Mouse (Mus musculus) cerebellum, adult (tissue): Measurements from ENCODE around the gene Otogl.

Experiments used
- ATAC-seq: cut with Nextera tagmentation; 2 replicates; pipeline ENCODE4 v1.9.2; 2017; ENCODE audit warnings: mild to moderate bottlenecking, moderate library complexity, mixed read lengths; ENCODE audit not compliant: insufficient number of reproducible peaks, low FRiP score, low TSS enrichment

Gene Otogl

GRCm38 (mm10) chr10:107913013-107913412 is 1.1 kb upstream of the Otogl start:
- no peak for ATAC-seq

DNA sequence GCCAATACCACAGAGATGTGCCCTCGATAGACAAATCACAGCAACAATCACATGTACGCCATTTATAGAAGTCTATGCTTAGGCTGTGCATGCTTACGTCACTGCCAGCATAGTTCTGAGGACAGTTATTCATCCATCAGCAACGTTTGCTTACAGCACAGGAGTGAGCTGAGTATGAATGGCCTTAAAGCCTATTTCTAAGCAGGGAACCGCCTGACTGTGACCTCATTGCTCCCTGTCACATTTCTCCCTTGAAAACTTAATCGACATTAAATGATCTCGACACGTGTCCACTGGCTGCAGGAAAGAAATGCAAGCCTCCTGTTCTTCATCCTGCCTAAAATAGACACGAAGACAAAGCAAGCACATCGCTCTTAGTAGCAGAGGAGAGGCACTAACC is 5.5 kb downstream of the Otogl start:
- no peak for ATAC-seq

DNA sequence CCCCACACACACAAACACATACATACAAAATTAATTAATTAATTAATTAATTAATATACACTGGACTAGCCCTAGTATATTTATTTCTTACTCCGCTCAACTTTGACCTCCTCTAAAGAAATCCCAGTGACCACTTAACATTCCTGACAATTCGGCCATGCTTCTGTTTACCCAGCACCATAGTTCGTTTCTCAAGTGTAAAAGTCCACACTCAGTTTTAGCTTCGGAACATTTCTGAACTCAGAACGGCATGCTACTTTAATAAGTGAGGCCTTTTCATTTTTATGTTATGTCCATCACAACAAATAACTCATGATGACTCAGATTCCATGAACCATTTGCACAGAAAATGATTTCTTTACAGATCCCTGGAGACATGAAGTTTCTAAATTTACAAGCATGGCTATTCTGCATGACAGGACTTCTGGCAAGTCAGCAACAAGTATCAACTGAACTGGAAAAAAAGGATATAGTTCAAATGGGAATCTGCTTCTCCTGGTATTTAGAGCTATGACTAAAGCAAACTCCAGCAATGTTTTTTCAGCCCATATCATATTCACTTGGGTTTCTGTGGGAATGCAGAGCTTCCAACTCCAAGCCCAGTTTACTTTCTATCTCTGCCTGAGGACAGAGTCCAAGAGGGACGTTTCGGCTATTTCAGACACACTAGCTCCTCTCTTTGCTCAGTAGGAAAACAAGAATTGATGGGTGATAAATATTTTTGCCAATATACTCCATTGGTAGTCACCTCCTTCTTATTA is 6.5 kb downstream of the Otogl start:
- no peak for ATAC-seq

- ATAC-seq: no peak
Measured at GRCm38 (mm10) chr10:107901958-107902357, 10.0 kb downstream of the Otogl start.

DNA sequence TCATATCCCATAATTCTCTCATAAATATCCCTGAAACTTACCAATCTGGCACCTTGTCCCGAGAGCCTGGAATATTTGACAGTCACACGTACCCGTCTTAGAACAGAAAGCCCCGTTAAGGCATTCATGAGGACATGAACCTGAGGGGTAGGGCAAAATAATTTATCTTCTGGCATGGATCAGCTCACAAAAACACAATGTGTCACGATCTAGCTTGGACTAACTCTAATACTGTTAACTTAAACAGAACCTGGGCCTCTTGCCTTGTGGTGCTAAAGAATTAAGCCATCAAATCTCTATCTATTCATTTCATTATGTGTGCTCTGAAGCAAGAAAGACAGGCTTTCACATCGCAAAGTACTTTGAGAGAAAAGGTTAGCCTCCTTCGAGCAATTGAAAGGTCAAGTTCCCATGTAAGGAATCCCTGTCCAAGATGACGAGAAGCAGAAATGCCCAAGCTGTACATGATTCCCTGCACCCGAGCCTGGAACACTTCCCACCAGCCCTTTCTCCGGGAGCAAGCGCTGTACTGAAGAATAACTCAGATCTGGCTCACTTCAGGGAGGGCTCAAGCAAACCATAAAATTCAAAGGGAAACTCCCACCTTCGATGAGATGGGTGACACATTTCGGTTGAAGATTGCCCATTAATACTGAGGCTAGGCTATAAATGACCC is 10.6 kb downstream of the Otogl start:
- no peak for ATAC-seq

GRCm38 (mm10) chr10:107899946-107900345 is 12.0 kb downstream of the Otogl start:
- no peak for ATAC-seq

- ATAC-seq: no peak
Measured at GRCm38 (mm10) chr10:107896158-107896557, 15.8 kb downstream of the Otogl start.

DNA sequence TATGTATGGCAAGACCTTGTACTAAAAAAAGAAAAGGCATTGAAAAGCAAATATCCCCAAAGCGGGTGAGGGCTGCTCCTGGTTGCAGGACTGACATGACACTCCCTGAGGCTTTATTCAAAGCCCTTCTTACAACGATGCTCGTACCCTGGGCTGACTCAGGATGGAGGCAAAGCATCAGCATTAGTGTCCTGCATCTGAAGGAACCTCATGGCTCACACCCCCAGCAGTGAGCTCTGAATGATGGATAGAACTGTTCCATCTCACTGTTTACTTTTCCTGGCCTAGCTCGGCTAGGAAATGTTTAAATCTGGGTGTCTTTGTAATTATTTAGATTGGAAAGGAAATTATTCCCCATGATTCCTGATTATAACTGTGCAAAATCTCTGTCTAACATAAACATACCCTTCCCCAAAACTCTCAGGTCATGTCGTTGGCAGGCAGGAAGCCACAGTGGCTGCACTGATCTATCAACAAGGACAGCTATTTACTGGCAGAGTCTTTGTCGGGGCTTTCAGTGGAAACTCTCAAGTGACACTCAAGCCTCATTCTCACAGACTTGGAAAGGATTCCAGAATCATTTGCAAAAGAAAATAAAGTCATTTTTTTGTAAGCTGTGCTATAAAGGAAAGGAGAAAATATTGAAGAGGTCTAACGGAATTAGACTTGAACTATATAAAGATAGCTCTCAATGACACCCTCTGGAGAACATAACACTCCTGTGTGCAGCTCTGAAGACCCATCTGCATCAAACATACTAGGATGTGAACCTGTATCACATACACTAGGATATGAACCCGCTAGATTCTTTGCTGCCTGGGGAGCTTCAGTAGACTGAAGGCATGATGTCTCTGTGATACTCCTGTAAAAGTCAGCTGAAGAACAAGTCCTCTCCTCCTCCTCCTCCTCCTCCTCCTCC is 17.0 kb downstream of the Otogl start:
- no peak for ATAC-seq

- no peak for ATAC-seq
Measured at GRCm38 (mm10) chr10:107890400-107890799, 21.5 kb downstream of the Otogl start.

- no peak for ATAC-seq
Measured at GRCm38 (mm10) chr10:107872542-107872941, 39.4 kb downstream of the Otogl start.

DNA sequence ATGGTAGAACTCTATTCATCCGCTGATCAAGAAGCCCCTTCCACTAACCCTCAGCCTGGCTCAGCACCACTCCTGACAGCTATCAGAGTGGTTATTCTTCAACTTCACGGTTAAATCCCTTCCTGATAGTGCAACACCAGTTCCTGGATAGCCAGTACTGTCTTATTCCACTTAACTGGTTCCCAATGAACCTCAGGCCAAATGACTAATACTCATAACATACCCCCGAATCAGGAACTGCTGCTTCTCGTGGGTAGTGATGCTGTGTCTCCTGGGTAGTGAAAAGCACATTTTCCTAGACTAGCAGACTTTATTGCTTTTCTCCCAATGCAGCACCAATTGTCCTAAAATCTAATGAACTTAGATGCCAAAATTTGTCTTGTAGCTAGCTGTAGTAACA is 39.8 kb downstream of the Otogl start:
- no peak for ATAC-seq

- ATAC-seq: no peak
Measured at GRCm38 (mm10) chr10:107870540-107870939, 41.4 kb downstream of the Otogl start.

- no peak for ATAC-seq
Measured at GRCm38 (mm10) chr10:107868904-107869303, 43.0 kb downstream of the Otogl start.

- ATAC-seq: no peak
Measured at GRCm38 (mm10) chr10:107867414-107867813, 44.5 kb downstream of the Otogl start.

DNA sequence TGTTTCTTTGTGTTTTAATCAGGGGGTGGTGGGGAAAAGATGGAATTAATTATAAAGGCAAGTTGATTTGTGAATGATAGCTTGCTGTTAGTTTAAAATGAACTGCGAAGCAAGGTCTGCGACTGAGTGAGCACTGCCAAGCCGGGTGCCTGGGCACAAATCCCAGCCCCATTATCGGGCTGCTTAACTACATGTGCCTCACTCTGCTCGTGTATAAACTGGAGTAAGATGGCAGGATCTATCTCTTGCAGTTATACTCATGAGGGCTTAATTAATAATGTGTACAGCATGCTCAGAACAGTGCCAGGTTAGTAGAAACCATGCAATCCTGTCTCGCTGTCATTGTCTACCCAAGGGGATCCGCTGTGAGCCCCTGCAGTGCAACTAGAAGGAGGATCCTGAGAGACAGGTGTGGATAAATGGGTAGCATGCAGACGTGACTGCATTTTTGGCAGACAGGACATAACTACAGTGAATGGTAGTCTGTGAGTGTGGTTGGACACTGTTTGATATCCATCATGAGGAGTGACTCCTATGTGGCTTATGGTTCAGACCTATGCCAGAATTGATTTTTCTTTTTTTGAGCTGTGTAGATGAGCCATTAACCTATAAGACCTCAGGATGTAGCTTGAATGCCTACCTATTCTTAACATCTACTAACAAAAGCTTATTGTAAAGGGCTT is 51.6 kb downstream of the Otogl start:
- no peak for ATAC-seq

DNA sequence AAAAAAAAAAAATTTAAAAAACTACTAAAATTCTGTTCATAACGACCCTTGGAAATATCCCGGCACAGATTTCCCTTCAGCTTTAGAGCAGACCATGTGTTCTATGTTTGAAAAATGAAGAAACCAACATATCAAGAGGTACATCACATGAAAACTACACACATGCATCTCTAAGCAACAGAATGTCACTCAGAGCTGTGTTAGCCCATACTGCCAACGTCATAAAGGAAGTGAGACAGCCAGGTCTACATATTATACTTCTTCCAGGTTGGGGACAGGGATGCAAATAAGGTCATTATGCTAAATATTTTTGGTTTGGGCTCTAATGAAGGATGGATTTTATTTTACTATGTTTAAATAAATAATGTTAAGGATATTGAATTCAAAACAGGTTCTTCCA is 52.7 kb downstream of the Otogl start:
- ATAC-seq: no peak

GRCm38 (mm10) chr10:107858684-107859083 is 53.2 kb downstream of the Otogl start:
- 0 out of 2 replicates have a peak, but pooled peaks have one; percentile 56 for ATAC-seq

- ATAC-seq: no peak
Measured at GRCm38 (mm10) chr10:107844906-107845305, 67.0 kb downstream of the Otogl start.

DNA sequence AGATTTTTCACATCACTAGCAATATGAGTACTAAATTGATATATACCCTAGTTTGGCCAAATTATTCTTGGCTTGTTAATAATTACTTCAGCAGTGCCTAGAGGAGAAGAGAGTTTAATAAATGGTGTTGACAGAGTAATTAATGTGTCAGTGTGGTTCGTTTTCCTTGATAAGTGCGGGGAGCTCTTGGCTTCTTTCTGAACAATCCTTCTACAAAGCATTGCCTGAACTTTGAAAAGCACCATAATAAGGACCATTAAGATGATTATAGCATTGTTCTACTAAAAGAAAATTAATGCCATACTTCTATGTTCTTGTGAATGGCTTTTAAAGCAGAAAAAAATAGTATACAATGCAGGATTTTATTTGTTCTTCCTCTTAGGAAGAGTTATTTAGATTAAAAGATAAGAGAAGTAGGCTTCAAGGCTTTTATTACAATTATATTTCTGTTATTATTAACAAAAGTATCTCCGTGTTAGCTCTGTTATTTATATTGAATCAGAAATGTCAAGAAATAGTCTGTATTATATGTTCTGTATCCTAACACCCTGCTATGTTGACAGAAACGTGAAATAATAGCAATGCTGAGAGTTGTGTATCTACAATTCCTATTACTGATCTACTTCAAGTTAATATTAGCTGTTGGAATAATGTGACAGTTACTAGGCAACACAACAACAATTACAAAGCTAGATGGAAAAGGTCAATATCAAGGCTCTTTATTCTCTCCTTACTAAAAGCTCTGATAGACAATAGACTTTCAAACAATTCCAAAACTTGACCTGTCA is 77.3 kb downstream of the Otogl start:
- no peak for ATAC-seq

DNA sequence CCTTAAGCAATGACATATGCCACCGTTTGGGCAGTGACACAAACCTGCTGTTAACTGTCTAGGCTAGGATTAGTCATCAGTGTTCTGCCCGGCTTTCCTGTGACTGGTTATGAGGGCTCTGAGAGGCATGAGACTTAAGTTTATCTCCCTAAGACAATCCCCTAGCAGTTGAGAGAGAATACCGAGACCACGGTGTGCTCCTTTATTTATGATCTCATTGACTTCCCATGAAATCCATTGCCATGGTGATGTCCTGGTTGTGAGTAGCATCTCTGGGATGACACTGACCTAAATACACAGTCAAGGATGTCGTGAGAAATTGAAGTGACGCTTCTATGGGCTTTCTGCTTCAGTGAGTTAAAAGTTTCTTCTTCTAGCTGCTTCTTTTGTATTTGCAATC is 82.8 kb downstream of the Otogl start:
- no peak for ATAC-seq
